Mouse (Mus musculus) retina, postnatal 7 days (tissue): ENCODE data around the gene Hyal2.
A peak's percentile ranks its signal among the peaks of the same experiment; 100 is the strongest.
"Not testable (repeated sequence)": the region's sequence is repeated elsewhere in the genome, so short reads cannot be mapped to it uniquely, and the experiment has no call there.

Experiments
- DNase-seq: peaks from one replicate; pipeline ENCODE4 v3.0.0-alpha.2; 2012; ENCODE audit warnings: low read depth, low spot score

Hyal2 gene

DNA sequence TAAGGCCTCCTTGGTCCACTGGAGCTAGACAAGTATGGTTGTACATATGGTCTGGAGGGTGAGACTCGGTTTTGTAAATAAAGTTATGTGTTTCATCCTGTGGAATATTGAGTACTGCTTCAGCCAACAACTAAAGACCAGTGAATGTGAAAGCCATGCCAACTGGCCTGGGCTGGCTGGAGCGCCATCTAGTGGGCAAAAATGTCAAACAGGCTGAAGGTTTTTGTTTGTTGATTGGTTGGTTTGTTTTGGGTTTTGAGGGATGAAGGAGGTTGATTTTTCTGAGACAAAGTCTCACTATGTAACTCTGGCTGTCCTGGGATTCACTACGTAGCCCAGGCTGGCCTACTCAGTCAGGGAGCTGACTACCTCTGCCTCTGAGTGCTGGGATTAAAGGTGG is 22.1 kb upstream of the Hyal2 start:
- no peak for DNase-seq

DNA sequence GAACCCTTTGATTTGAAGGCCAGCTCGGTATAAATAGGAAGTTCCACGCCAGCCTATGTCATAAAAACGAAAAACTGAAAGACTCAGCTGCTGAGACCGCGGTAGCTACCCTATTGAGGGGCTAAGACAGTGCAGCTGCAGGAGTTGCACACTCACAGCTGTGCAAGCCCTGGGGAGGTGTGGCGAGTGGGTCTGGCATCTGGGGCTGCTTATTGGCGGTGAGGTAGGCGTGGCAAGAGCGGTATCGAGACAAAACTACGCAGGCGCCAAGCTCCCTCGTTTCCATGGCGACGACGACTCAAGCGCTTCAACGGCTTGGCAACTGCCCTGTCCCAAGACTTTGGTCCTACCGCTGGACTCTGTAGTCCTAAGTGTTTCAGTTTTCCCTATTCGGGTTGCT is 20.7 kb upstream of the Hyal2 start, which contains the start of gene Zmynd10:
TSS of gene Zmynd10 (plus strand) at position 273 of the 400 bp plus-strand sequence.
- peak; percentile 73 for DNase-seq

DNA sequence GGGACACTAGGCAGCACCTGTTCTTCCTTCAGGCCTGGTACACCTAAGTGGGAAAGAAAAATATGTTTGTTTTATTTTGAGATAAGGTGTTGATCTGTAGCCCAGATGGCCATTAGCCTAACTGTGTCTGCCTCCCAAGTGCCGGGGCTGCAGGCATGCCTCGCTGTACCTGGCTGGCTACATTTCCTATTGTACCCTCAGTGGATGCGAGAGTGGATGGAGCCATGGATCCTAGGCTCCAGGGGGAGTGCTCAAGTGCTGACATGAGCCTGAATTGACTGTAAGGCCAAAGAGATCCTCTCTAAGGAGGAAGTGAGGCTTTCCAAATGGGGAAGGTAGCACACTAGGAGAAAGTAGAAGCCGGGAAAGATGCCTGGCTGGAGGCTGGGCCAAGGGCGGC is 19.8 kb upstream of the Hyal2 start:
- no peak for DNase-seq

DNA sequence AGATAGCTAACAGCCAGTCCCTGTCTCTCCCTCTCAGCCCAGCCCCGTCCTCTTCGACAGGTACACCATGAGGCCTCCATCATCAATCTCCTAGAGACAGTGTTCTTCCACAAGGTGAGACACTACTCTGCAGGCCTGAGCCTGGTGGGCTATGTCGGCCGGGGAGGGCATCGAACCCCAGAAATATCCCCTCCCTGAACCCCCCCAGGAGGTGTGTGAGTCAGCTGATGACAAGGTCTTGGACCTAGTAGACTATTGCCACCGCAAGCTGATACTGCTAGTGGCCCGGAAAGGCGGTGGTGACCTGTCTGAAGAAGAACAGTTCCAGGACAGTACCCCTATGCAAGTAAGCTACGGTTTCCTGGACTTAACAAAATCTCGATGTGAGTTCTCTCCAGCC is 18.9 kb upstream of the Hyal2 start:
- no peak for DNase-seq

GRCm38 (mm10) chr9:107549297-107550074 is 18.3 kb upstream of the Hyal2 start:
- no peak for DNase-seq

DNA sequence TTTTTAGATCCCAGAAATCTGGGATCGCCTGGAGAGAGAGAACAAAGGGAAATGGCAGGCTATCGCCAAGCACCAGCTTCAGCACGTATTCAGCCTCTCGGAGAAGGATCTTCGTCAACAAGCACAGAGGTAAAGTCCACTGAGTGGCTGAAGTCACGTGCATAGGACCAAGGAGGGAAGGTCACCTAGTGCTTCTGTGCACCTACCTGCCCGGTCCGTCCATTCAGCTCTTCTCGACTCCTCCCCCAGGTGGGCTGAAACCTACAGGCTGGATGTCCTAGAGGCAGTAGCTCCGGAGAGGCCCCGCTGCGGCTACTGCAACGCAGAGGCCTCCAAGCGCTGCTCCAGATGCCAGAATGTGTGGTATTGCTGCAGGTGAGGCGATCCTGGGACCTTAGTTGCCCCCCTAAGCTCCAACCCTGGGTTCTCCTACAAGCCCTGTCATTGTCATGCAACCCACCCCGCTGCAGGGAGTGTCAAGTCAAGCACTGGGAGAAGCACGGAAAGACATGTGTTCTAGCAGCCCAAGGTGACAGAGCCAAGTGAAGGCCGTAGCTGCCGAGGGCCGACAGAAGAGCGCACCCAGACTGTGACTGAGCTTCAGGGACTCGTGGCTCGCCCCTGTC is 17.1 kb upstream of the Hyal2 start:
- DNase-seq, result no peak

GRCm38 (mm10) chr9:107551117-107551889 is 16.4 kb upstream of the Hyal2 start, which contains the start of gene Rassf1:
Gene Rassf1 (plus strand): TSS chr9:107551555.
- no peak for DNase-seq

DNA sequence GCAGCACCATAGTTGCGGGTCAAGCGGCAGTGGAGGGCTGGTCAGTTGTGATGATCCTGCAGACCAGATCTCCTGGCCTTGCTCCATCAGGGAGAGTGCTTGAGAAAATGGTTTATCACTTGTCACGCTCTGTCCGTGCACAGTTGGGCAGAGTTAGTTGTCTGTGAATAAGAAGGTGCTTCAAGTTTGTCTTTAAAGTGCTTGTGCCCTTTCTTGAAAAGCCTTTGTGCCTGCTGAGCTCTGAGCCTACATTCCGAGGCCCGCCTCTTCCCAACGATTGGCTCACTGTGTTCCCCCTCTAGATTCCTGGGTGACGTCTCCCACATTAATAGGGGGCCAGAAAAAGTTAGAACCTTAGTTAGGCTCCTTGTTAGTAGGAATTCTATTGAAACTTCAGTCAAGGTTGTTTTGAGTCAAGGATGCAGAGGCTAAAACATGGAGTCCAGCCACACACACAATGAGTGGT is 15.8 kb upstream of the Hyal2 start:
- DNase-seq, result no peak

DNA sequence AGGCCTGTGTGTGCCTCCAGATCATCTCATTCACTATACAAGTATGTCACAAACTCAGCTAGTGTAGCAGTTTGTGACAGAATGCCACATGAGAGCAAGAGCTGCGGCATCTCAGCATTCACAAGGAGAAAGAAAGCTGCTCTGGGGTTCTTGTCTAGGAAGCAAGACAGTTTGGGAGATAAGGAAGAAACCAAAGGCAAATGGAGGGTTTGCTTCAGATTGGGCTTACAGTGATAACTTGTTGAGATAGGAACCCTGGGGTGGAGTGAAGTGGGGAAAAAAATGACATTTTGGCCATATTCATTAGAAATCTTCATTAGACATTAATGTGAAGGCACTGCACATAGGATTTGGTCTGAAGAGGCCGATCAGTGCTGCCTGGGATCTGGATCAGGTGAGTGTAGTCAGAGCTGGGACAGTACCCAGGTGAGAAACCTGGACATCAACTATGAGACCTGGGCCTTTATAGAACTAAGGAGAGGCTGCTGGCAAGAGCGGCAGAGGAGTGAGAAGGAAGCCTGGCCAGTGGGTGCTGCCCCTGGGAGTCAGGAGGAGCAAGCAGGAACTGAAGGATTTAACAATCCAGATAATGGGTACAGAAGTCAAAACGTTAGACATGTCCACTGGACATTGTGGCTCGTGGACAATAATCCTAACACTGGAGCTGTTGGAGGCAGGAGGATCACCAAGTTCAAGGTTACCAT is 14.9 kb upstream of the Hyal2 start:
- DNase-seq, result no peak

DNA sequence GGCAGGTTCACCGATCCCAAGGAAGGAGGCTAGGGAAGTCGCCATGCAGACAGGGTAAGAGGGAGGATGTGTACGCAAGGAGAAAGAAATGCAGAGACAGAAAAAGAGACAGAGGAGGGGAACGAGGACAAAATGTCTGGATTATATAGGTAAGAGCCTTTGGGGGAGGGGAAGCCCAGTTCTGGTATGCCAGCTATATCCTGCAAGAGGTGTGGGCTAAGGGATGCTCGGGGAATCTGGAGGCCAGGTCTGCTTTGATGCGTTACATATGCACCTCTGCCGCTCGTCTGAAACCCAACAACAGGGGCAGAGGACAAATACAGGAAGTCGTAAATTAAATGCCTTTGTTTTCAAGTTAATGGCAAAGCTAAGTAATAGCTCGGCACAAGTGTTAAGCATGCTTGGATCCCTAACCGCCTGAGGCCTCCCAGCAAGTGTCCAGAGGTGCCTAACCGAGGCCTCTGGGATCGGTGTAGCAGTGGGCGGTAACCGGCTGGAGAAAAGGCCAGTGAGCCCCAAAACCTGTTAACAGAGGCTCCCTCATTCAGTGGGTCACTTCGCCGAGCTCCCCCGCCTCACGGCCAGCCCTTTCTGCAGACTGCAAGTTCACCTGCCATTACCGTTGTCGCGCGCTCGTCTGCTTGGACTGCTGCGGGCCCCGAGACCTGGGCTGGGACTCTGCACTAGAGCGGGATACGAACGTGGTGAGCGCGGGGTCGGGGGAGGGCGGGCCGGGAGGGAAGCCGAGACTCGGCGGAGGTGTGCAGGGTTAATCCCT is 14.0 kb upstream of the Hyal2 start:
- no peak for DNase-seq

- peak; percentile 97 for DNase-seq
Measured at GRCm38 (mm10) chr9:107554319-107554825, 13.4 kb upstream of the Hyal2 start.

GRCm38 (mm10) chr9:107555031-107555457 is 12.7 kb upstream of the Hyal2 start:
- no peak for DNase-seq

DNA sequence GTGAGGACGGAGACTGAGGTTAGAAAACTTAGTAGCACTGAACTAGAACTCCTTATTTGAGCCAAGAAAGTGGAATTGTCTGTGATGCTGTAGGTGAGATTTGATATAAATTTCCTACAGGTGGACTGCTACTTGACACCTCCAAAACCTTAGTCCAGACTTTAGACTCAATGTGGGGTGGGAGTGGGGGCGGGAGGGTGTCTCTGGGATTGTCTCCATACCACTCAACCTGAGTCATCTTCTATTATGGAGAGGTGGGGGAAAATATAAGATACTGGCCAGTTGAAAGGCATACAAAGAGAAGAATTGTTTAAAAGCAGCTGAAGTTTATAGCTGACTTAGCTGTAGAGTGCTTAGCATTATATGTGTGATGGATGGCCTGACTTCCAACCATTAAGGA is 12.0 kb upstream of the Hyal2 start:
- no peak for DNase-seq

GRCm38 (mm10) chr9:107556346-107556745 is 11.4 kb upstream of the Hyal2 start:
- no peak for DNase-seq

DNA sequence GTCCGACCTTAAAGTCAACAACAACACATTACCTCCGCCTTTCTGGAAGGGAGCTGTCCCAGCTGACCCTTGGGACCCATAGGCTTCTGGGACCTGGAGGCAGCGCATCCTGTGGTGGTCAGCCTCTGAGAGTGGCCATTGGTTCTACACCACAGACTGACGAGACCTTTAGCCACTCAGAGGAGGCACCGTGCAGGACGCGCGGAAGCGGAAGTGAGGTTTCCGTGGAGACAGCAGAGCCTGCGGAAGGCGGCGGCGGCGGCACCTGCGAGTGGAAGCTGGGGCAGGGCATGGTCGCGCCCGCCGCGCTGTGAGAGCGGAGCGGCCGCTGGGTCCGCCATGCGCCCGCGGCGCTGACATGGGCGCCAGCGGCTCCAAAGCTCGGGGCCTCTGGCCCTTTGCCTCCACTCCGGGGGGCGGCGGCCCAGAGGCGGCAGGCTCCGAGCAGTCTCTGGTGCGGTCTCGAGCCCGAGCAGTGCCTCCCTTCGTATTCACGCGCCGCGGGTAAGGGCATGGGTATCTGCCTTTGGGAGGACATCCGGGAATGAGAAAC is 4.6 kb upstream of the Hyal2 start, which contains the start of gene Tusc2:
TSS of gene Tusc2 (plus strand) at position 227 of the 553 bp plus-strand sequence.
- peak; percentile 91 for DNase-seq

DNA sequence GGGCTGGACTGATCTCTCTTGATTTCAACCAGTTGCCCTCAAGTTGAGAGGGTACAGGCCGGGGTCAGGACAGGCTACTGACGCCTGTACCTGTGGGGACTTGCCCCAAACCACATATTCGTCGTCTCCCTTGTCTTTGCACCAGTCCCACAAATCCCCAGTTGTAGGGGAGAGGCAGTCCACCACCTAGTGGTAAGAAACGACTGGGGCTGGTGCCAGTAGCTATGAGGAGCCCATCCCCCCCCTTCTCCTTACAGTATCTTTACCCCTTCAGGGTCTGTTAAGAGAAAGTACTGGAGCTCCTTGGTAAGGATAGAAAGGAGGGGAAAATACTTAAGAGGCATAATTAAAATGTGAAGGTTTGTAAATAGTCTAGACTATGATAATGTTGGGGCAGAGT is 2.2 kb upstream of the Hyal2 start:
- DNase-seq, result not testable (repeated sequence)

- no peak for DNase-seq
Measured at GRCm38 (mm10) chr9:107566041-107566709, 1.6 kb upstream of the Hyal2 start.

DNA sequence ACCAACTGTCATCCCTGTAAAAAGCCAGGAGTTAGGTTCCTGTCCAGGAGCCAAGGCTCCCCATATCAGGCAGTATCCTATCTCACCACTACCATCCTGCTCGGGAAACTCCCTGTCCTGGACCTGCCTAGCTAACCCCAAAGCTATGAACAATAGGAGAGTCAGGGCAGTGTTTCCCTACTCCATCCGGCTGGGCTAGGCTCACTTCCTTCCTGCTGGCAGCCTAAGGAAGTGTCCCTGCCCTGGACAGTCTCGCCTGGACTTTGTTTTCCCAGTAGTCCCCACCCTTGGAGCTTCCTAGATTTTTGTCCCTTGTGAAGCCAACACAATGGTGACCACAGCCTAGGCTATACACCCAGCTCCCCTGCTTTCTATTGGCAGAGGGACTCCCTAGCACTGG is 890 bp upstream of the Hyal2 start:
- no peak for DNase-seq
